Mouse (Mus musculus): Measurements from ENCODE around the gene Tatdn2.

Gene Tatdn2

DNA sequence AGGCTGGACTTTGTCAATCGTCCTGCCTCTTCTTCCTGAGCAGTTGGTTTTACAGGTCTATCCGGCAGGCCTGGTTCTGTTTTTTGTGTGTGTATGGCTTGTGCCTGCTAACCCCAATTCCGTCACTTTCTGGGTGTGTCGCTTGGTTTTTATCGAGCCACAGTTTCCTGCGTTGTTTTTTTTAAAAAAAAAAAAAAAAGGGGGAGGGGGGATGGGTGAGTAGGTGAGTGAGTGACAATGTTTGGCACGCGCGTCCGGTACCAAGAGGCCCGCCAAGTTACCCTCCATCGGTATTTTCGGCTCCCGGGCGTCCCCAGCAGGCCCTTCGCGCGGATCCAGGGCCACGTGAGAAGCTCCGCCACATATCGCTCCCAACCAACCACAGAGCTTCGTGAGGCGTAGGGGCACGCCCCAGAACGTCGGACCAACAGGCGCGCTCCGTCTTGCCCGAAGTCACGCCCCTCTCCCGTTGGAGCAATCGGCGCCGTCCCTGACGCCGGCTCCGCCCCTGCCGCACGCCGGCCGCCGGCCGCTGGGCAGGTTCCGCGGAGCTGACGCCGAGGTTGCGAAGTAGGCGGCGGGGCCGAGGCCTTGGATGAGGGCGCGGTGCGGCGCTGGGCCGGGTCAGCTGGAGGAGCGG is at the start of gene Tatdn2:
Gene Tatdn2 (plus strand): TSS at position 469 of the 640 bp plus-strand sequence.
- peak; percentile 98 for DNase-seq (ENCODE audit: low read depth, low spot score)

DNA sequence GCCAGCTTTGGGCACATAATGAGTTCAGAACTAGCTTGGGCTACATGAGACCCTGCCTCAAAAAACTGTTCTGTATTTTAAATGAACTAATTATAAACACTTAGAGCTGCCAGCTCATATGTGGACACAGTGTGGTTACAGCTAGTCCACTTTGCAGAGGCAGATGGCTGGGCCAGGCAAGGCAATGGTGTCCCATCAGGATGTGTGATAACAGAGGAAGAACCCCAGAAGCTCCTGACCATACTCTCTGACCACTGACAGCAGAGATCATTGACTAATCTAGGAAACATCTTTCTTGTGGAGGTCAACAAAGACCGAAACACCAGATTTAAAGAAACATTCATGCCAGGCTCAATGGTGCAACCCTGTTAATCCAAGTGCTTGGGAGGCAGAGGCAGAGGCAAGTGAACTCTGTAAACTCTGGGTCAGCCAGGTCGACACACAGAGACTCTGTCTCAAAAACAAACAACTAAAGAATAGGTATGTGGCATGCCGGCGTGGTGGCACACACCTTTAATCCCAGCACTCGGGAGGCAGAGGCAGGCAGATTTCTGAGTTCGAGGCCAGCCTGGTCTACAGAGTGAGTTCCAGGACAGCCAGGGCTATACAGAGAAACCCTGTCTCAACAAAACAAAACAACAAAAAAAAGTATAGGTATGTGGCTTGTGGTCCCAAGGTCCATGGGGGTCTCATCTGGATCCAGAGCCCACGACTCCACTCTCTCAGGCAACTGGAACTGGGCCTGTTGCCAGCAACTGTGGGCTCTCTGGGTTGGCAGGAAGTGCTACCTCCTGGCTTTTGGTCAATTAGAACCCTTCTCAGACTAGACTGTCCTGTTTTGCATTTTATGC is 47.3 kb upstream of the Tatdn2 start:
- DNase-seq (ENCODE audit: low read depth, low spot score): no peak

DNA sequence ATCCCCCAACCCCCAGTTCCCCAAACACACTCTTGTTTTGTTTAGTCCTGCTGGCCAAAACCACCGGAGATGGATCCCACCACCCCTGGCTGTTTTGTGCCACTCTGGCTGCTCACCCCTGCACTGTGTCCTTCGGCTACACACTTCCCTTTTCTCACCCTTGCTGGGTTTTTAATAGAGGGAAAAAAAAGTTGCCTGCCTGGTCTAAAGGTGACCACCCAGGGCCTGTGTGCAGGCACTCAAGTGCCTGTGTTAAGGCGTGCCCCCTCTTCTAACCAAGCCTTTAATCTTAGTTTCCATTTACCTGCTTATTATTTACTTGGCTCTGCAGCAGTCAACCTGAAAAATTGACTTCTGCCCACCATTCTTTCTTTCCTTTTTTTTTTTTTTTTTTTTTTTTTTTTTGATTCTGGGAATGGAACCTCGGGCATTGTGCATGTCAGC is 46.6 kb upstream of the Tatdn2 start:
- DNase-seq (ENCODE audit: low read depth, low spot score): no peak

GRCm38 (mm10) chr6:113651626-113652025 is 45.2 kb upstream of the Tatdn2 start:
- DNase-seq (ENCODE audit: low read depth, low spot score): no peak

GRCm38 (mm10) chr6:113653551-113653950 is 43.3 kb upstream of the Tatdn2 start:
- no peak for DNase-seq (ENCODE audit: low read depth, low spot score)

GRCm38 (mm10) chr6:113654102-113654501 is 42.7 kb upstream of the Tatdn2 start:
- no peak for DNase-seq (ENCODE audit: low read depth, low spot score)

DNA sequence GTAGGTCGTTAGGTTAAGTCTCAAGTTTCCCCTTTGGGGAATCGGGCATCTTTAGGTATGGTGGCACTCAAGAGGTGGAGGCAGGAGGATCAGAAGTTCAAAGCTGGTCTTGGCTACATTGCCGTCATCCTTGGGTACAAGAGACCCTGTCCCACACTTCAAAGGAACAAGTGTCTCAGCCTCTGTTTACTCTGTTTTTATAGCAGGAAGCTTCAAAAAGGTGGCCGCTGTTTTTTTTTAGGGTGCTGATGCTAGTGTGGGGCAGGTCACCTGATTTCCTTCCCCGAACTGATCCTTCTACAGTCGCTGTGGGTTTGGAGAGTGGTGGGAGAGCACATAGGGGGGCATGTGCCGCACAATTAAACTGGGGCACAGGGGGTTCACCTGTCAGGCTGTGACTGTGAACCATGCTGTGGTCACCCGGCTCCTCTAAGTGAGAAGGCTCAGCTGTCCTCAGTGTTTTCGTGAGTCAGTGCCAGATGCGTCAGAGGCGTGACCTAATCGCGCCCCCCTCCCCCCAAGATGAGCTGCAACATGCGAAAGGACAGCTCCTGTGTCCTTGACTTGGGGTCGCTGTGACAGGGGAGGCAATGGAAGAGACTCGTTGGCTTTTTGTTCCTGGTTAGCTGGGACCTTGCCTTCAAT is 42.0 kb upstream of the Tatdn2 start:
- no peak for DNase-seq (ENCODE audit: low read depth, low spot score)

- no peak for DNase-seq (ENCODE audit: low read depth, low spot score)
Measured at GRCm38 (mm10) chr6:113655475-113655874, 41.4 kb upstream of the Tatdn2 start.

GRCm38 (mm10) chr6:113656847-113657246 is 40.0 kb upstream of the Tatdn2 start:
- no peak for DNase-seq (ENCODE audit: low read depth, low spot score)

- no peak for DNase-seq (ENCODE audit: low read depth, low spot score)
Measured at GRCm38 (mm10) chr6:113658226-113658625, 38.6 kb upstream of the Tatdn2 start.

- DNase-seq (ENCODE audit: low read depth, low spot score): no peak
Measured at GRCm38 (mm10) chr6:113659648-113660491, 37.0 kb upstream of the Tatdn2 start.

DNA sequence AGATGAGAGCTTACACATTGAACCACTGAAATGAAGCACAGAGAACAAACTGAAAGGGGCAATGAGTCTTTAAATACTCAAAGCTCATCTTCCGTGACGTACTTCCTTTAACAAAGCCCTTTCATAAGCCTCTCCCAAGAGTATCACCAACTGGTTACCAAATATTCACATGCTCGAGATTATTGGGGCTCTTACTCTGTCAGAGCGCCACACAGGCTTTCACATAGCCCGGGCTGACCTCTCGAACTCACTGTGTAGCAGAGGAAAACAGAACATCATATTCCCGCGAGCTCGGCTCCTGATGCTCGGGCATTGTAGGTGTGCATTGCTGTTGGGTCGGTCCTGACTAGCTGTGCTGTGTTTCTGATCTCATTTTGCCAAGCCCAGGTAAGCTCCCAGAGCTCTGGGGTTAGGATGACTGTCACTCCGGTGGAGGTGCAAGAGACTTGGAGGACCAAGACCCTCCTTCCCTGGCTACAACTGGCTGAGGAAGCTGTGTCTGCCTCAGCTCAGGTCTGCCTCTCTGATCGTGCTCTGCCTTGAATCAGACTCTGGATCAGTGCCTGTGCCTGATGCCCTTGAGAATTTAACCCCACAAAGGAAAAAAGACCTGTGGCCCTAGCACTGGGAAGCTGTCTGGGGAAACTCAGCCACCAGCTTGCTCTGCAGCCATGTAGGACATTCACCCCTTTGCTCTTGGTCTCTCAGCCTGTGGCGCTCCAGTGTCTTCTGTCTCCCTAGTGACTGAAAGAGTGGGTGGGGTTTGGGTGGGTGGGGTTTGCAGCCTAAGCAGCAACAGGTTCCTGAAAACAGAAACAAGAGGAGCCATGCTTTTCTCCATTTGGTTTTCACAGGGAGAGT is 36.1 kb upstream of the Tatdn2 start:
- no peak for DNase-seq (ENCODE audit: low read depth, low spot score)

DNA sequence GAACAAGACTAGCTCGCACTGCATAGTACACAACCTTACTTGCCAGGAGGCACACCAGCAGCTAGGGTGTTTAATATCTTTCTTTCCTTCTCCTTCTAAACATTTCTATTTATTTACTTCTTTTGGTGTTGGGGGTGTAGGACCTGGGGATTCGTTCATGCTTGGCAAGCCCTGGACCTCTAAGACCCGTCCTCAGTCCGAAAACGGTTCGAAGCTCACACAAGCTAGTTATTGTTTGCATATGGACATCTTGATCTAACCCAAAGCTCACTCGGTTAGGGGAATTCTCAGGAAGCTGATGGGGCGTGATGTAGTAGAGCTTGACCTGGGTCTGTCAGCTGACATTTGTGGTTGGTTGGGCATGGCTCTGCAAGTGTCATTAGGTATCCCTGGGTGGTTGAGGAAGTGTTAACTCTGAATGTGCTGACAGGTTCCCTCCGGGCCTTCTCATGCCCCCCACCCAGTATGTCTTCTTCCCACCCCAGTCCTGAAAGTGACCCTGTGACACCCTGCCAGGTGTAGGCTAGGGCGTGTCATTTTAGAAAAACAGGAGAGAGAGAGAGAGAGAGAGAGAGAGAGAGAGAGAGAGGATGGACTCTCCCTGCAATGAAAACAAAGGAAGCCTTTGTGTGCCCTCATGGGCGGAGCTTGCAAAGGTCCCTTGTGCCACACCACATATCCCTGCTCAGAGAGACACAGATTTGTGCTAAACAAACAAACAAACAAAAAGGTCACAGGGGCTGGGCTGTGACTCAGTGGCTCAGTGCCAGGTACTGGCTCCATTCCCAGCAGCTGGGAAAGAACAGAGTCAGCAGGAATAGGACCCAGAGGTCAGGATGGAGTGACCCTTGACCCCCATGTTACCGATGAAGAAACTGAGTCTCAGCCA is 35.3 kb upstream of the Tatdn2 start:
- no peak for DNase-seq (ENCODE audit: low read depth, low spot score)

DNA sequence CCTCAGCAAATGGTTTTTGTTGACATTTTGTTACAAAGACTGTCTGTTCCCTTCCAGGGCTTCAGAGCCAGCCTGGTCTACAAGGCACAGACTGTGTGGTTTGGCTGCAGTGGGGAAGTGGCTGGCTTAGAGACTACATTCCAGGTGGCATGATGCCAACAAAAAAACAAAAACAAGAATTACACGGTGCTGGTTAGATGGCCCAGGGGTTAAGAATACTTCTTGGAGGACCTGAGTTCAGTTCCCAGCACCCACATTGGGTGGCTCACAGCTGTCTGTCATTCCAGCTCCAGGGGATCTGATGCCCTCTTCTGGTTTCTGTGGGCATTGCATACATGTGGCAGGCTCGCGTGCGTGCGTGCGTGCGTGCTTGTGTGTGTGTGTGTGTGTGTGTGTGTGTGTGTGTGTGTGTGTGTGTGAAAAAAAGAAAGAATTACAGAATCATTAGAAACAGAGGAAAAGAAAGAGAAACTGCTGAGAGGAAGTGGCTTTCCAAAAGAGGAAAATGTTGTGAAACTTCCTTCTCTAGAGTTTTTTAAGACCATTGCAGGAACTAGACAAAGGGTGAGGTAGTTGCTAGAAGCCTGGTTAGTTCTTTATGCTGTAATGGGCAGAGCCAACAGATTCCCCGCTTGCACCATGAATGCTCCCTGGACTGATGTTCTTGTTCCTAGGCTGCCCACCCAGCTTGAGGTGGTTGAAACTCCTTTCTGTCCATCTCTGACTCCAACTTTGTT is 33.7 kb upstream of the Tatdn2 start:
- no peak for DNase-seq (ENCODE audit: low read depth, low spot score)

DNA sequence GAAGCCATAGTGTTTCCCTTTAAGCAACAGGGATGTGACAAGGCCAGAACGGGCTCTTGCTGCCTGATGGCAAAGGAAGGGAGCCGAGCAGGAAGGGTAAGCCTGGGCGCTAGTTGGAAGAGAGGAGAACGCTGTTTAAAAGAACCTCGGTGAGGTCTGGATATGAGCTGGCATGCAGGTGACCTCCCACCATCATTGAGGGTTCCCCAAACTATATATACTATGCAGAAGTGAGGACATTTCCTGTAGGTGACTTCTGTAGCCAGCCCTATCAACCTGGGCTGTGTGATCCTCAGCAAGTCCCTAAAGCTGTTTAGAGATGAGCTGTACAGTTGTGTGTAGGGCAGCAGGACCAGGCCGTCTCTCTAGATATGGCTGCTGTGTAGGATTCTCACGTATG is 32.5 kb upstream of the Tatdn2 start:
- DNase-seq (ENCODE audit: low read depth, low spot score): no peak

GRCm38 (mm10) chr6:113667611-113668122 is 29.2 kb upstream of the Tatdn2 start:
- DNase-seq (ENCODE audit: low read depth, low spot score): no peak

GRCm38 (mm10) chr6:113668287-113669154 is 28.3 kb upstream of the Tatdn2 start:
- DNase-seq (ENCODE audit: low read depth, low spot score): no peak

- DNase-seq (ENCODE audit: low read depth, low spot score): no peak
Measured at GRCm38 (mm10) chr6:113669821-113670220, 27.0 kb upstream of the Tatdn2 start.
